Mouse (Mus musculus) embryonic facial prominence, embryonic 14.5 days (tissue): Measurements from ENCODE around the gene Cul7. TPM values are rescaled to one million over a fixed set of nuclear protein-coding genes. Genes with fewer than 3 reads are reported as not detected.
A peak's percentile ranks its signal among the peaks of the same experiment; 100 is the strongest.

Source experiments
- ATAC-seq: fragments of 200-750 bp; cut with Nextera tagmentation; 2 replicates; pipeline ENCODE4 v1.8.0; 2017; ENCODE audit warnings: low read depth, moderate number of reproducible peaks, moderate TSS enrichment
- DNase-seq: peaks from one replicate; pipeline ENCODE4 v3.0.0-alpha.2; 2015; ENCODE audit warnings: low spot score
- H3K27ac ChIP-seq: fragments of 300-500 bp; sonication (generic); replicated peaks from 2 replicates; pipeline ENCODE4 v1.5.1; 2014; ENCODE audit warnings: low read depth, mild to moderate bottlenecking, low read length, moderate library complexity
- H3K27me3 ChIP-seq: fragments of 300-500 bp; sonication (generic); replicated peaks from 2 replicates; pipeline ENCODE4 v1.6.1; 2014; ENCODE audit warnings: low read length; ENCODE audit not compliant: control insufficient read depth, insufficient read depth
- H3K36me3 ChIP-seq: fragments of 300-500 bp; sonication (generic); 2 replicates; pipeline ENCODE4 v1.6.1; 2014; ENCODE audit warnings: low read length, mixed read lengths; ENCODE audit not compliant: control insufficient read depth, insufficient read depth
- H3K4me1 ChIP-seq: fragments of 300-500 bp; sonication (generic); 2 replicates; pipeline ENCODE4 v1.6.1; 2014; ENCODE audit warnings: antibody characterized with exemption, low read length; ENCODE audit not compliant: control insufficient read depth, insufficient read depth
- H3K4me2 ChIP-seq: fragments of 300-500 bp; sonication (generic); 2 replicates; pipeline ENCODE4 v1.6.1; 2014; ENCODE audit warnings: low read depth, mild to moderate bottlenecking, low read length, moderate library complexity, mixed read lengths
- H3K4me3 ChIP-seq: fragments of 300-500 bp; sonication (generic); 2 replicates; pipeline ENCODE4 v1.5.1; 2014; ENCODE audit warnings: low read depth, mild to moderate bottlenecking, low read length
- H3K9ac ChIP-seq: fragments of 300-500 bp; sonication (generic); 2 replicates; pipeline ENCODE4 v1.6.1; 2014; ENCODE audit warnings: low read depth, mild to moderate bottlenecking, low read length, moderate library complexity, mixed read lengths
- H3K9me3 ChIP-seq: fragments of 300-500 bp; sonication (generic); 2 replicates; pipeline ENCODE4 v1.6.1; 2016; ENCODE audit warnings: low read length; ENCODE audit not compliant: control insufficient read depth
- WGBS: fragments of 180-500 bp; shearing (Covaris S2); extraction: QIAGEN DNeasy Blood & Tissue Kit; methylation state at CpG from one replicate; pipeline ENCODE4 v1.1.7; 2014; 5-methylcytosine and 5-hydroxymethylcytosine counted together
- polyA plus RNA-seq: library from polyadenylated mRNA; unstranded; fragments of >200 nt; fragmentation: Nextera tagmentation; extraction: Ambion mirVana; gene quantifications from 2 replicates; pipeline ENCODE4 v1.2.1, GENCODE M21; 2014

The Cul7 gene
- polyA plus RNA-seq, 1 experiment from 2014 or later: 48.5 TPM

DNA sequence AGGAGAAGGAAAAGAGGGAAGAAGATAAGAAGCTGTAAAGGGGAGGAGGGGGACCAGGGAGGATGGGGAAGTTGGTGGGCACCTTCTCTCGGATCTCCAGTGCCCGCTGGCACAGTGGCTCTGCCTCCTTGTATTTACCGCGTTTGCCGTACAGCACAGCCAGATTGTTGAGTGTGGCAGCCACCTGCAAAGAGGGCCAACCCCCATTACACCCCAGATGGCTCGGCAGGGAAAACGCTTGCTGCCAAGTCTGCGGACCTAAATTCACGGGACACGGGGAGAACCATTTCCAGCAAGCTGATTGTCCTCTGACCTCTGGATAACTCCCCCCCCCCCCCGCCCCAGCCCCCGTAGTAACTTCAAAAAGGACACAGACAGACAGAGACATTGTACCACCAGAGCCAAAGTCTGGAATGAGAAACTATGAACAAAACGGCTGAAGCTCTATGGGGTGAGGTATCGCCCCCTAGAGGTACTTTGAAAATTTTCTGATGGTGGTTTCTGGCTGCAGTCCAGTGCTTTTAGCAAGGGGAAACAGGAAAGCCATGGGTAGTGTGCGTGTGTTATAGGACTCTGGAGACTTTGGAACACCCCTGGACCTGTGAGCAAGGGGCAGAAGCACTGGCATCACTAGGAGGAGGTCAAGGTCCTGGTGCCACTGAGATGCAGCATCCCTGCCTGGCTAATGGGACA is 13.2 kb upstream of the Cul7 start:
- peak overlapping the region; percentile 27 for H3K4me2 ChIP-seq
- H3K36me3 ChIP-seq: peaks cover 45% of the 10 kb centered on the region
- H3K9me3 ChIP-seq: no peaks in the 10 kb centered on the region
- peak overlapping the region; percentile 47; the same call in 1 of the 2 replicates for H3K9ac ChIP-seq
- peak; percentile 45 for ATAC-seq
- H3K27ac ChIP-seq: no peak overlapping the region; the same call in 1 of the 2 replicates
- no peaks in the 10 kb centered on the region for H3K27me3 ChIP-seq
- DNase-seq: peak; percentile 86
- WGBS: 19% methylated on average over 15 of the region's 15 CpGs
- H3K4me3 ChIP-seq: 0 out of 2 replicates have a peak overlapping the region, but pooled peaks have one; percentile 9
- no peaks in the 10 kb centered on the region; the same call in 1 of the 2 replicates for H3K4me1 ChIP-seq

- 81% methylated on average over 7 of the region's 9 CpGs for WGBS
- no peak for ATAC-seq
- peaks cover 47% of the 10 kb centered on the region for H3K36me3 ChIP-seq
Measured at GRCm38 (mm10) chr17:46639929-46640328, 10.2 kb upstream of the Cul7 start.

DNA sequence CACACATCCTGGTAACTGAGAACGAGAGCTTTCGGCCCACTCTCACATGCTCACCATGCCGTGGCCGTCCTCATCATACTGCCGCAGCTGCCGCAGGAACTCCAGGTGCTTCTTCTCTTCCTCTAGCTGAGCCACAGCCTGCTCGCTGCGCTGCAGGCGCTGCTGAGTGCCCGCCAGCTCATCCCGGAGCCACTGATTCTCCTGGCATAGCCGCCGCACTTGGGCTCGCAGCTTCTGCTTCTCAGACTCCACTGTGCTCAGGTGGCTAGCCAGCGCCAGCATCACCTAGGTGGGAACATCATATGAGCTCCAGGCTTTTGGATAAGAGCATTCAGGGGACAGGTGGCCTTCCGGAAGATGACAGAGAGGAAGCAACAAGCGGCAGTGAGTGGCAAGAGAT is 8.1 kb upstream of the Cul7 start:
- DNase-seq: no peak
- Histone ChIP-seq H3K9me3 (no peaks in the 10 kb centered on the region), H3K36me3 (peaks cover 40% of the 10 kb centered on the region), H3K4me3 (no peak overlapping the region), H3K27me3 (no peaks in the 10 kb centered on the region), H3K9ac (no peak overlapping the region), H3K4me2 (no peak overlapping the region), H3K4me1 (peaks cover 13% of the 10 kb centered on the region), H3K27ac (no peak overlapping the region)
- WGBS: 94% methylated on average over 17 of the region's 17 CpGs
- no peak for ATAC-seq

More at GRCm38 (mm10) chr17:46639929-46640328, 10.2 kb upstream of the Cul7 start:
- Histone ChIP-seq H3K27ac (no peak overlapping the region), H3K9me3 (no peaks in the 10 kb centered on the region), H3K4me1 (peaks cover 6% of the 10 kb centered on the region; the same call in 1 of the 2 replicates), H3K9ac (no peak overlapping the region), H3K4me3 (no peak overlapping the region), H3K27me3 (no peaks in the 10 kb centered on the region), H3K4me2 (no peak overlapping the region)
- no peak for DNase-seq

- no peak overlapping the region for H3K27ac ChIP-seq
- peak overlapping the region; percentile 81 for H3K9ac ChIP-seq
- peaks cover 13% of the 10 kb centered on the region for H3K4me1 ChIP-seq
- 85% methylated on average over 12 of the region's 12 CpGs for WGBS
- DNase-seq (no peak), ATAC-seq (no peak)
- H3K4me2 ChIP-seq: peak overlapping the region; percentile 84
- no peaks in the 10 kb centered on the region for H3K27me3 ChIP-seq
- H3K36me3 ChIP-seq: peaks cover 54% of the 10 kb centered on the region
- H3K9me3 ChIP-seq: no peaks in the 10 kb centered on the region
- peak overlapping the region; percentile 77; the same call in 1 of the 2 replicates for H3K4me3 ChIP-seq
Measured at GRCm38 (mm10) chr17:46644152-46644805, 5.9 kb upstream of the Cul7 start.

DNA sequence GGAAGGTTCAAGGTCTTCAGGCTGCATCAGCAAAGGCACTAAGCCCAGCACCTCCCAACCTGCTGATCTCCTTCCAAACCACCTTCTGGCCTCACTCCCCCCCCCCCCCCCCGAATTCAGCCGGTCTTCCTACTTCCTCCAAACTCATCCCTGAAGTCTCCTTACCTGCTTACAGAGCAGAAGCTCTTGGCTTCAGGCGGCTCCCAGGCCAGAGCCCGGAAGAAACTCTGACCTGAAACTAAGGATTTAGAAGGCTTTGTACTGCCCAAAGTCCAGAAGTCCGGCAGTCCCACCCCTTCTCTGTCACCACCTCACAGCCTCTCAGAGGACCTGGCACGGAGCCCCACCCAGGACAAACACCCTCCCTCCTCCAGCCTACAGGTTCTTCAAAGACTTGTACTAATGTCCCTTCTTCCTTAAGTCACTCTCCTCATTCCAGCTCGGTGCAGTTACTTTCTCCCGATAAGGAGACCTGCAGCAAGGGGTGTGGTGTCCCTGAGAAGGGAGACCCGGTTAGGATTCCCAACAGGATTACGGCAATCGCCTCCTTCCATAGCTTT is 5.1 kb upstream of the Cul7 start:
- Histone ChIP-seq H3K36me3 (peaks cover 48% of the 10 kb centered on the region), H3K9ac (peak overlapping the region; percentile 81), H3K27ac (peak overlapping the region; percentile 42), H3K4me2 (peak overlapping the region; percentile 84), H3K4me1 (peaks cover 17% of the 10 kb centered on the region), H3K27me3 (no peaks in the 10 kb centered on the region), H3K9me3 (no peaks in the 10 kb centered on the region), H3K4me3 (peak overlapping the region; percentile 77)
- 11% methylated on average over 11 of the region's 11 CpGs for WGBS
- ATAC-seq (no peak), DNase-seq (no peak)

- no peaks in the 10 kb centered on the region for H3K9me3 ChIP-seq
- H3K4me1 ChIP-seq: peaks cover 17% of the 10 kb centered on the region
- ATAC-seq (peak; percentile 66), DNase-seq (peak; percentile 98)
- H3K4me3 ChIP-seq: peak within 1 kb of the TSS; percentile 77
- peak within 1 kb of the TSS; percentile 84 for H3K4me2 ChIP-seq
- peak within 1 kb of the TSS; percentile 79 for H3K27ac ChIP-seq
- H3K36me3 ChIP-seq: peaks cover 43% of the 10 kb centered on the region
- H3K9ac ChIP-seq: peak within 1 kb of the TSS; percentile 87
- H3K27me3 ChIP-seq: no peaks in the 10 kb centered on the region
- under 1% methylated on average over 37 of the region's 53 CpGs for WGBS
Measured at GRCm38 (mm10) chr17:46645561-46646321, 4.4 kb upstream of the Cul7 start, which contains the start of the genes Klc4 and Mrpl2. Gene Klc4, minus strand, starts transcription at chr17:46646022. Gene Mrpl2, plus strand, starts transcription at chr17:46646229.

DNA sequence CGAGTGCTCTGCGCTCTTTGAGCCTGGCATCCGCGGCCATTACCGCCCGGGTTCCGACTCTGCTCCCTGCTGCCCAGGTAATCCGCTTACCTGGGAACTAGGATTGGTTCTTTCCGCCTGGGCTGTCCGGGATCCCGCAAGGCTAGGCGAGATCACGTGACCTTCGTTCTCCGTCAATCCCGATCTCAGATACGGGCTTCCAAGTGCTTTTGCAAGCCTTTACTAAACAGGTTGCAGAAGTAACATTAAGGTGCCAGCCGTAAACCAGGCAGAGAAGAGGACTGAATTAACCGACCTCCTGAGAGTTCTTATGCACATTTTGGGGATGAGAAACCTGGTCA is 3.8 kb upstream of the Cul7 start:
- ATAC-seq (peak; percentile 2; the same call in 1 of the 2 replicates), DNase-seq (no peak)
- Histone ChIP-seq H3K27me3 (no peaks in the 10 kb centered on the region), H3K36me3 (peaks cover 37% of the 10 kb centered on the region), H3K9ac (peak overlapping the region; percentile 87), H3K9me3 (no peaks in the 10 kb centered on the region), H3K4me1 (peaks cover 19% of the 10 kb centered on the region), H3K4me3 (peak overlapping the region; percentile 77), H3K4me2 (peak overlapping the region; percentile 73), H3K27ac (peak overlapping the region; percentile 79)
- 0% methylated on average over 12 of the region's 19 CpGs for WGBS

GRCm38 (mm10) chr17:46647279-46647678 is 2.9 kb upstream of the Cul7 start:
- DNase-seq (no peak), ATAC-seq (no peak)
- H3K27me3 ChIP-seq: no peaks in the 10 kb centered on the region
- H3K4me1 ChIP-seq: peaks cover 29% of the 10 kb centered on the region
- peaks cover 35% of the 10 kb centered on the region for H3K36me3 ChIP-seq
- 89% methylated on average over 7 of the region's 7 CpGs for WGBS
- peak overlapping the region; percentile 77 for H3K4me3 ChIP-seq
- H3K27ac ChIP-seq: no peak overlapping the region
- no peak overlapping the region for H3K9ac ChIP-seq
- H3K9me3 ChIP-seq: no peaks in the 10 kb centered on the region
- H3K4me2 ChIP-seq: peak overlapping the region; percentile 73; the same call in 1 of the 2 replicates
